Mouse (Mus musculus) heart, adult 9 months (tissue): ENCODE data around the gene Cyp2d9.
"Not testable (repeated sequence)": the region's sequence is repeated elsewhere in the genome, so short reads cannot be mapped to it uniquely, and the experiment has no call there.

Experiments used
- DNase-seq, 2 experiments: peaks; one replicate each; pipeline ENCODE4 v3.0.0; 2022; ENCODE audit warnings: low spot score in 2 of 2

Cyp2d9 gene

GRCm38 (mm10) chr15:82450045-82450444, 16.8 kb downstream of the Cyp2d9 start:
- DNase-seq = not testable (repeated sequence)

- DNase-seq = not testable (repeated sequence)
Observed at GRCm38 (mm10) chr15:82452133-82452532, 18.9 kb downstream of the Cyp2d9 start.

DNA sequence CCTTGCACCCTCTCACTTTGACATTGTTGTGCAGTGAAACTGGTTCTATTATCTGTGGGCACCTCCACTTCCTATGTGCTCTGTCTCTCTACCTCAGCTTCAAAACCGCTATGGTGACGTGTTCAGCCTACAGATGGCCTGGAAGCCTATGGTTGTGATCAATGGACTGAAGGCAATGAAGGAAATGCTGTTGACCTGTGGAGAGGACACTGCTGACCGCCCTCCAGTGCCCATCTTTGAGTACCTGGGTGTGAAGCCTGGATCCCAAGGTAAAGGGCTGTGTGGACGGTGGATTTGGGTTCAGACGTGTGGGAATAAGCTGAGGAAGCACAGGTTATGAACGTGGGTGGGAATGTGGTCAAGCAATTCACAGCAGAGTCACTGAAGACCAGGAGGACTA, 20.3 kb downstream of the Cyp2d9 start:
- not testable (repeated sequence) for DNase-seq

DNA sequence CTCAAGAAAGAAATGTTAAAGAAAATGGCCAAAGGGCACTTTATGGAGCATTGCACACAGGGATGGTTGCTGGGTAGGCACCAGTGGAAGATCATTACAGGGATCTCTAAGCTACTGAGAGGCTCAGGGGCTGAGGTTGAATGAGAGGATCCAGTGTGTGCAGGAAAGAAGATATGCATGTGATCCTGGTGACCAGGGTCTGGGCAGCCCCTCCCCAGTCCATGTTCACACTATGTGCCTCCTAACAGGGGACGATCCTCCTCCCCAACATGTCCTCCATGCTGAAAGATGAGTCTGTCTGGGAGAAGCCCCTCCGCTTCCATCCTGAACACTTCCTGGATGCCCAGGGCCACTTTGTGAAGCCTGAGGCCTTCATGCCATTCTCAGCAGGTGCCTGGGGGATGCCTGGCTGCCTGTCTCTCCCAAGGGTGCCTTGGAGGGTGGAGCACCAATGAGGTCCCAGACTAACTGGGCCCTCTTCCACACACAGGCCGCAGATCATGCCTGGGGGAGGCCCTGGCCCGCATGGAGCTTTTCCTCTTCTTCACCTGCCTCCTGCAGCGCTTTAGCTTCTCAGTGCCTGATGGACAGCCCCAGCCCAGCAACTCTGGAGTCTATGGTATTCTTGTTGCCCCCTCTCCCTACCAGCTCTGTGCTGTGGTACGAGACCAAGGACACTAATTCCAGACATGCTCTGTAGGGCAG, 23.0 kb downstream of the Cyp2d9 start:
- not testable (repeated sequence) for DNase-seq

DNA sequence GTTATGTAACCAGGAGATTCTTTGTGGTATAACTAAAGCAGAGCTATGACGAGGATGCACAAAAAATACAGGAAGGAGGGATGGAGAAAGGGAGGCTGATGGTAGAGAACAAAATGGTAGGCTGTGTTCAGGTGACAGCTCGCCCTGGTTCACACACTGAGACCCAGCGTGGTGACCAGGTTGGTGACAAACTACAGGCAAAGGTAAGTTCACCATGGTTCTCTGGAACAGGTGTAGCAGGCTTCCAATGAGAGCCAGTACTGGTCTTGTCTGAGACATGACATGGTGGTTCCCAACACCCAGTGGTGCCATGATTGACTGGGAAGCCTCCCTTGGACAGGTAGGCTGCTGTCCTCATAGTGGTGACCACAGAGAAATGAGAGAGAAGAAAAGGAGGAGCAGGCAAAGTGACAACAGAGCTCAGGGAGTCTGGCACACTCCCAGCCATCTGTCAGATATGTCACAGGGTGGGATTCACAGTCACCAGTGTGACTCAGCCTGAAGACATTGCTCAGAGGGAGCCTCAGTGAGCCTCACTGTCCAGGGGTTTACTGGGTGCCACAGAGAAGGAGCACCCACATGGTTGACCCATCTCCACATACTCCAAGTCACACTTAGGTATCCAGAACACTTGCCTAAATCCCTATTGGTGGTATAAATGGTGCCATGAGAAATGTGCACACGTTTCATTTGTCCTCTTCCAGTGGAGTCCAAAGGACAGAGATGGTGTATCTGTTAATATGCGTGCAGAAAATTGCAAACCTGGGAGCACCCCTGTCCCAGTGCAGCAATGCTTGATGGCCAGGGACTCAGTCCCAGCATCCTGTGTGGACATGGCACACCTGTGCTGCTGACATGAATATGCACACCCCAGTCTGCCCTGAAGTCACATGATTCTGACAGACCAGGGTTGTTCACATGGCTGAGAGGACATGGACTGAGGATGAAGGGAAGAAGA, 24.1 kb downstream of the Cyp2d9 start:
- DNase-seq = no peak

GRCm38 (mm10) chr15:82459266-82459665, 26.0 kb downstream of the Cyp2d9 start:
- not testable (repeated sequence) for DNase-seq

DNA sequence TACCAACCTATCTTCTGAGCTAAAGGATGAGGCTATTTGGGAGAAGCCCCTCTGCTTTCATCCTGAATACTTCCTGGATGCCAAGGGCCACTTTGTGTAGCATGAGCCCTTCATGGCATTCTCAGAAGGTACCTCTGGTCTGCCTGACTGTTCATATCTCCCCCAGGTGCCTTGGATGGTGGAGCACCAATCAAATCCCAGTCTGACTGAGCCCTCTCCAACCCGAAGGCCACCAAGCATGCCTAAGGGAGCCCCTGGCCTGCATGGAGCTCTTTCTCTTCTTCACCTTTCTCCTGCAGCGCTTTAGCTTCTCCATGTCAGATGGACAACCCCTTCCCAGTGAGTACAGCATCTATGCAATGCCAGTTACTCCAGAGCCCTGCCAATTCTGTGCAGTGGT, 31.5 kb downstream of the Cyp2d9 start:
- DNase-seq = no peak

- DNase-seq = not testable (repeated sequence)
Observed at GRCm38 (mm10) chr15:82494273-82494672, 61.0 kb downstream of the Cyp2d9 start.
